Mouse (Mus musculus): ENCODE measurements around the gene Yaf2. TPM values are rescaled to one million over a fixed set of nuclear protein-coding genes. Genes with fewer than 3 reads are reported as not detected.

The Yaf2 gene
- 21.1 and 30.0 TPM in 2 replicates for polyA plus RNA-seq (2012; ENCODE audit: low replicate concordance)

GRCm38 (mm10) chr15:93336925-93337761 is at the start of gene Yaf2:
Gene Yaf2, minus strand, starts transcription at chr15:93336935.

GRCm38 (mm10) chr15:93274679-93275583 is 61.8 kb downstream of the Yaf2 start, which contains the start of gene Gxylt1:
Gene Gxylt1, minus strand, starts transcription at chr15:93275179.

Other genes starting within 250 kb of the Yaf2 start
- 1.3 and 1.7 TPM in 2 replicates for gene Gxylt1, start 61.8 kb downstream of the Yaf2 start, polyA plus RNA-seq (2012; ENCODE audit: low replicate concordance)
- gene Zcrb1, start 61.4 kb upstream of the Yaf2 start, polyA plus RNA-seq (2012; ENCODE audit: low replicate concordance) = 101 and 121 TPM in 2 replicates
- 3.0 and 5.1 TPM in 2 replicates for gene Pphln1, start 61.4 kb upstream of the Yaf2 start, polyA plus RNA-seq (2012; ENCODE audit: low replicate concordance)

All from leukemia stem cell, adult 10-12 weeks (primary cell).